Mouse (Mus musculus) right cerebral cortex, postnatal 10 days (tissue): ENCODE measurements around the gene 3110040M04Rik.
"Not testable (repeated sequence)": the region's sequence is repeated elsewhere in the genome, so short reads cannot be mapped to it uniquely, and the experiment has no call there.

ENCODE experiments used
- DNase-seq, 2 experiments: peaks; one replicate each; pipeline ENCODE4 v3.0.0; 2021; ENCODE audit warnings: low spot score in 2 of 2

3110040M04Rik gene

DNA sequence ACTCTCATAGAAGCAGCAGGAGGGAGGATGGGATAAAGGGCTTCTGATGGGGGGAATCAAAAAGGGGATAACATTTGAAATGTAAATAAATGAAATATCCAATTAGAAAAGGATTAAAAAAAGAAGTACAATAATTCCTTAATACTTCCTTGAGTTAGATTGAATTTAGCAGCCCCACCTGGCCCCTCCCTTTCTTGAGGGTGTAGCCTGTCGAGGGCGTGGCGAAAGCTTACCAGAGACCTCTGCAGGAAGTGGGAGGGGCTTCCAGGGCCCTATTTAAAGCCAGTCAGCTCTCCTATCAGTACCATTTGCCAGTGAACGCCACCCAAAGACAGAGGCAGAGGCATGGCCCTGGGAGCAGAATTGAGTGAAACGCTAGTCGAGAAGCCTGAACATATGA lies at the start of gene 3110040M04Rik:
TSS of gene 3110040M04Rik (plus strand) at position 304 of the 400 bp plus-strand sequence.
- not testable (repeated sequence) for DNase-seq

DNA sequence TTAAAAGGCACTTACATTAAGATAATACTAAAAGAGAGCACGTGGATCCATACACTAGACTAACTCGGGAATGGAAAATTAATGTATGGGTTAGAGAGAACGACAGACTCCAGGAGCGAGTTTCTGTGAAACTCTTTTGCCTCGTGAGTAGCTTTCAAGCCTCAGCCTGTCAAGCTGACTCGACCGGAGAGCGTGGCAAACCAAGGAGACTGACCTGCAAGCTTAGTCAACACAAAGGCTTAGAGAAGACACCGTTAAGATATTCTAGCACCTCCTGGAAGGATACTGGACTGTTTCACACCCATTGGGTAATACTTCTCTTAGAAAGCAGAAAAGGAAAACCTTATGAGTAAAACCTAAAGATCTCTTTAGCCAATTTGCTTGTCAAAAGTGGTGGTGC lies 49.8 kb upstream of the 3110040M04Rik start:
- not testable (repeated sequence) for DNase-seq

DNA sequence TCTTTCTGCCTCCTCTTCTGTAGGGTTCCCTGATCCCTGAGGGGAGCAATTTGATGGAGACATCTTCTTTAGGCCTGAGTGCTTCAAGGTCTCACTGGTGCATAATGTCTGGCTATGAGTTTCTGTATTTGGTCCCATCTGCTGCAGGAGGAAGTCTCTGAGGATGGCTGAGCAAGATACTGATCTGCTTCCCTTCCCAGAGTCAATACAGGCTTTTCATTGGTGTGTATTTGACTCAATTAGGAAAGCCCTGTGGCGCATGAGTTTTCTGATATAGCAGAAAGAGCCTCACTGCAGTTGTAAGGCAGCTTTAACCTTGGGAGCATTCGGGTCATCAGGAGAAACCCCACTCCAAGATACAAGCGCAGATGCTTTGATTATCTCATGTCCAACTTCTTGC lies 47.8 kb upstream of the 3110040M04Rik start:
- no peak for DNase-seq

DNA sequence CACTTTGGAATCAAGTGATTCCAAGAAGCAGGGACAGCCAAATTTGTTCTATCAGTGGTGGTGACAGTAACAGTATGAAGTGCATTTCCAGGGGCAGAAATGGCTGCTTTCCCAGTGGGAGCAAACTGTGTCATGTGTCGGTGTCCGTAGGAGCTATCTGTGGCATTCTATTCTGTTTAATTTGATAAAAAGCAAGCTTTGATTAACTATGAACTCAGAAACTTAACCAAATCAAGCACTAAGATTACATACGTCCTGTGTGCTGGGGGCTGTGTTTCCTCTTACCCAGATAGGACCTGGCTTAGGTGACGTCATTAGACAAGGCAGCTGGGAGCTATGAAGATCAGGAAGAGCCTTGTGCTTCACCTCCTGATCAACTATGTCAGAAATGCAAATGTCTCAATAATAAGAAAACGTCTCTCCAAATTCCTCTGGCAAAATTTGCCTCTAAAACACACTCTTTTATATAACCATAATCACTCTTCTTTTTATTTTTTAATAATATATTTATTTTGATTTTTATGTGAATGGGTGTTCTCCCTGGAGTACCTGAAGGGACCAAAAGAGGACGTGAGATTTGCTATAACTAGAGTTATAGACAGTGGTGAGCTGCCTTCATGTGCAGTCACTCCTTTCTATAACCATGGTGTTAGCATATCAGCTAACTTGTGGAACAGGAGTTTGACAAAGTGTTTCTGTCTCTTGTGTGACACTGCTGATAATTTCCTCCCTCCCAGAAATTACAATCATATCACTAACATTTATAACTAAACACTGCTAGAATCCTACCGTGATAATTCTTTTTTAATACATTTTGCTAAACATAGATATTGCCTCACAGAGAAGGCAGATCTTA lies 46.9 kb upstream of the 3110040M04Rik start:
- no peak for DNase-seq

DNA sequence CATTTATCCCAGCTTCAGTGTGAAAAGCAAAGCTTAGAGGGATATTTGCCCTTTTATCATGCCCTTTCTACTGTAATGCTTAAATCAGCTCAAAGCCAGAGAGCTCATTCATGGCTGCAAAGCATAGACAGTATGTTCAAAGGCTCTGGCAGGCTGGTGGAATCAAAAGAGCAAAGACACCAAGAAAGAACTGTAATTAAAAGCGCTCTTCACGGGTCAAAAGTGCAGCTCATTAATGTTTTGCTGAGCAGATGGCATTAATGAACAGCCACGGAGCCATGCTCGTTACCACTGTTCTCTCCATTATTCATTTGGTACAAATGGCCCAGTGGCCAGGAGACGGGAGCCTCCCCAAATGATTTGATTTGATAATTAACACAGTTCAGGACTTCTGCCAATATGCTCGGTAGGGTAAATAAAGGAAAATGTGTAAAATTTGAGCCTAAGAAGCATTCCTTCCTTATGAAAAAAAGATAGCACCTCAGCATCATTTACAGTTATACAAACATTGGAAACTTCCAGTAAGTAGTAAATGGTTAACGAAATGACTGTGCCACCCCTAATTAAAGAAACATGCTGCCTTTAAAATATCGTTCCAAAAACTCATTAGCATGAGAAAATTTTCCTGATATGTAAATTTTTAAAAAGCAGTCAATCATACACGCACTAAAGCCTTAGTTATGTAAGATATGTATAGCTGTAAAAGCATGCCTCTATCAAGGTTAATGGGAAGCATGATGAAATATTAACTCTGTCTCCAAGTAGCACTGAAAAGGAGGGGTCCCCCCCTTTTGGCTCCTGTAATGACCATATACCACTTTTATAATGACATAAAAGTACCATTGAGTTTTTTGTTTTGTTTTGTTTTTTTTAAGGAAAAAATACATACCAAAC lies 45.7 kb upstream of the 3110040M04Rik start:
- DNase-seq, result no peak

DNA sequence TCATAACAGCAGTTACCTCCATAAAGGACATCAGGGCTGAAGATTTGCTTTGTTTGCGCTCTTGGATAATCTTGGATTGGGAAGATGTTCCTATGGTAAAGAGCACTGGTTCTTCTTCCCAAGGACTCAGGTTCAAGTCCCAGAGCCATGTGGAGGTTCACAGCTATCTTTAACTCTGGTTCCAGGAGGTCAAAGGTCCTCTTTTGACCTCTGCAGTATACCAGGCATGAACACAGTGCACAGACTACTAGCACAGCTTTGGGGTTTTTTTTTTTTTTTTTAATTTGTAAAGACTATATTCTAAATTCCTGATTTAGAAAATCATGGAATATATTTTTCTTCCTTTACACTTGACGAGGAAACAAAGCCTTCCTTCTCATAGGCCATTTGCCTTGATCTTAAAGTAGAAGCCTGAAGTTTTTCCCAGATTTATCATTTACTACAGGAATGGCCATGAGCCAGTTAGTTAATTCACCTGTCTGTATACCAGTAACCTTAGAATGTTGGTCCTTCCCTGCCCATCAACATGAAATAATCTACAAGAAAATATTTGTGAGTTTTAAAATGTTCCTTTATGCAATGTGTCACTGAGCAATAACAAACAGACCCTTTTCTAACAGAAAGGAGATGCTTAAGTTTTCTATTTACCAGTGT lies 44.9 kb upstream of the 3110040M04Rik start:
- no peak for DNase-seq

DNA sequence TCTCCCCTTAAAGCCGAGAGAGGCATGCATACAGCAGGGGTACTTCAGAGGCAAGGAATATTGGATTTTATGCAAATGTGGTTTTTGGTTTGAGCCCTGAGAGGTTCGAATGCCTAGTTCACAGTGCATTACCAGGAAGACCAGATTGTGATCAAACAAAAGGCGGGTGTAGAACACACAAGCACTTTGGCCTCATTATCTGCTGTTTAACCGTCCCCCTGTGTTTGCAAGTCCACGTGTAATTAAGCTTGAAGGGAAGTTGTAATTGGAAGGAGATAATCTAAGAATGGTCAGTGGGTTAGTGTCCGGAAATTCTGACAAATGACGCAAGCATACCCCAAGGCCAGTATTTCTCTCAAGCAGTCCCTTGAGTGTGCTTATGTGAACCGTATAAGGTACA lies 37.9 kb upstream of the 3110040M04Rik start:
- DNase-seq, result no peak

DNA sequence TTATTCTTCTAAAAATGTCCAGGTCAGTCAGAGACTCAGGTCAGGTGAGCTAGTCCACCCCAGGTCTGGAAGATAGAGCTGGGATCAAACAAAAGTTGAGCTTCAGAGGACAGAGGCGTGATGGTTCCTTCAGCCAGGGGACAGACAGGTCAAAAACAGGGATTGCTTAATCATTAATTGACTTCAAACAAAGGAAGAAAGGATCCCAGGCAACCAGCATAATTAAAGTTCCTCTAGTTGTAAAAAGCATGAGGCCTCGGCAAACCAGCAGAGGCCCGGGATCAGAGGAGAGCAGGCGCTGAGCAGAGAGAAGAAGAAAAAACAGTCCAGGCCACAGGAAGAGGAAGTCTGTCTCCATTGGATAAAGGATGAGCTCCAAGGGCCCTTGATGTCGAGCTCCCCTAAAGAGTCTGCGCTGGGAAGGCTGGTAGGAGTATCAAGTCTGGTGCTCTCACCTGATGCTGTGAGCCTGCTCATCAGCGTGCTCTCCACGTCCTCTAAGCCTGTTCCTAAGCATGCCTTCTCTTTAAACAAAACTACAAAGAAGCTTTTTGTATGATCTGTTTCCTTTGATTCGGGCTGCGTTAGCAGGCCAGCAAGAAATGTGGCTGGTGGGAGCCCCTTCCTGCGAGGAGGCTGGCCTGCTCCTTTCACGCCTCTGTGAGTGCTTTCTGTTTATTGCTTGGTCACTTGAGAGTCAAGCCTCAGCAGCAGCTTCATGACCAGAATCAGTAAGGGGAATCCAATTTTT lies 36.4 kb upstream of the 3110040M04Rik start:
- peak; percentile 36 to 43 for DNase-seq

DNA sequence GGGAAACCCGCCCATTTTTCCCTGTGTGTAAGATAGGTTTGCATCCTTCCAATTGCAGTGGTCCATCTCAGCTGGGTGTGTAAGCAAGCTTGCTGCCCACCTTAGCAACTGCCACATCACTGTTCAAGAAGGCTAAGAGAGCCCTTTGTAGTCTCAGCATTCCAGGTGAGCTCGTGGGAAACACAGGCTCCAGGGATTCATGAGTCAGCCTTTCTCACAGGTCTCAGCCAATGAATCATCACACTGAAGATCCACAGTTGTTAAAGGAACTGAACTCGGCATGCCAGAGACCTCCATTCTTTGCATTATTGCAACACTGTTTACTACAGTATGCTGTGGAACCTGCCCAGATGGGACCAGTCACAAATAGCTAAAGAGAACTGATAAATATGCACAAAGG lies 35.3 kb upstream of the 3110040M04Rik start:
- no peak for DNase-seq

DNA sequence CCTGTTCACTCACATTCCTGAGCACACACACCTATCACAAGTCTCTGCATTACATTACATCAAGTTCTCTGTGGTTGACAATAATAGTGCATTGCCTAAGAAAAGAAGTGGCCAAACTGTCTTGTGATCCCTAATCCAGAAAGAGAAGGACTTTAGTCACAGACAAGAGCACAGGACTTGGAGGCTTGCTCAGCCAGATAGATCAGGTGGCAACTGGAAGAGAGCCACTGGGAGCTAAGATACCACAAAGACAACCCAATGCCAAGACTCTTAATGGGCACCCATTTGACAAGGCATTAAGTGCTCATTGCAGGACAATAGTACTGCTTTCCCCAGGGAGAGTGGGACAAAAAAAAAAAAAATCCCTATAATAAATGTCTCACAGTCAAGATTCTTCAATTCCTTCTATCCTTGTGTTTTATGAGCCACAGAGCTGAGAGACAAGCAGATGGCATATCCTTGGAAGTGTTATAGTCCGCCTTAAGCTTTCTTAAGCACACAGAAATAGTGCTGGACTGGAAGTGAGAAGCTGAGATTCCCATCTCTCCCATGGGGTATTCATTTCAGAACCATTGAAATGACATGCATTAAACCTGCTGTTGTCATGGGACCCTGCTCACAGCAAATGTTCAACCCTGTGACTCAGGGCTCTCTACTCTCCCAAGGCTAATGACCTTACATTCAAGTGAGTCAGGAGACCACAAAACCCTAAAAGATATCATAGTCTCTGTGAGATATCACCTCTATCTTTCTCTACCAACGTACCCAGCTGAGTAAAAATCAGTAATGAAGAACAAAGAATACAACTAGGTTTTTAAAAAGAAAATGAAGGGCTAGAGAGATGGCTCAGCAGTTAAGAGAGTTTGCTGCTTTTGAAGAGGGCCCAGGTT lies 32.1 kb upstream of the 3110040M04Rik start:
- DNase-seq, result no peak

DNA sequence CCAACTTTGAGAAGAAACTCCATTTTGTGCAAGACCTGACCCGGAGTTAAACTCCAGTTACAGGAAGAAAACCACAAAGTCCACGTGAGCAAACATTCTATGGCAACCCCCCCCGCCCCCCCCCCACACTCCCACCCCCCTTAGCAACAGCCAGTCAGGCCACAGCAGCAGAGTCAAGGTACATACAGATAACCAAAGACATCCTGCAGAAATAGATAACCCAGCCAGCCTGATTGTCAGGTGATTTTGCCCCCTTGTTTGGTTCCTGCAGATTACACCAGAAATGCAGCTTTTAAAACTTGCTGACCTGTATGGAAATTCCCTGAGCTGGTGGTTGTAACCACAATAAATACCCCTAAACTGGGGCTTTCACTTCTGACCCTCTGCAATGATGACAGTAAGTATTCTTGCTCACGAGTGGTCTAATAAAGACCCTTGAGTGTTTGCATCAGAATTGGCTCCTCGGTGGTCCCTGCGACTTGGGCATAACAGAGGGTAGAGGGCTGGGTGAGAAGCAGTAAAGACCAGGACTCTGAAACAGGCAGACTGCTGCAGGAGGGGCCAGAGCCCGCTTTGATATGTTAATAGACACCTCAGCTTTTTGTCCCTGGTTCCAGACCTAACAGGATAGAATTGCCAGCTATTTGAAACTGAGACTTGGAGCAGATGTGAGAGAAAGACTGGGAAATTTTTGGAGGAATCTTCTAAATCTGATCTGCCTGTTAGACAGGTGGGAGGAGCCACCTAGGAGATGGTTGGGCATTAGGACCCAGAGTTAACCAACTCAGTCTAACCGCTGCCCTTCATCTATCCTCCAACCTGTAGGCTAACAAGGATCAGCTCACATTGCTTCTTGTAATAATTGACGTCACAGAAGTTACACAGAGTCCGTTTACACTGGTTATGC lies 26.6 kb upstream of the 3110040M04Rik start:
- DNase-seq, result no peak

DNA sequence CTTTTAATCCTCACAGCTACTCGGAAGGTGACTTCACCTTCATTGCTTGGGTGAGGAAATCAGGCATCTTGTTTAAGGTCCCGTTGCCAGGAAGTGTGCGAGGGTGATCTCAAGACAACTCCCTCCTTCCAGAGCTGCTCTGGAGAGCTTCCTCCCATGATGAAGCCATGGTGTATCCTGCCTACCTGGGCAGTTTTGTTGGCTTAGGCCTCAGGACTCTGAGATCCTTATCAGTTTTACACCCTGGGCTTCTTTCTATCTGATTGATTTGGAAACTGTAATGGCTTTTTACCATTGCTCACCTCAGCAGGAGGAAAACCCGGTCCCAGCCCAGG lies 26.0 kb upstream of the 3110040M04Rik start:
- no peak for DNase-seq

DNA sequence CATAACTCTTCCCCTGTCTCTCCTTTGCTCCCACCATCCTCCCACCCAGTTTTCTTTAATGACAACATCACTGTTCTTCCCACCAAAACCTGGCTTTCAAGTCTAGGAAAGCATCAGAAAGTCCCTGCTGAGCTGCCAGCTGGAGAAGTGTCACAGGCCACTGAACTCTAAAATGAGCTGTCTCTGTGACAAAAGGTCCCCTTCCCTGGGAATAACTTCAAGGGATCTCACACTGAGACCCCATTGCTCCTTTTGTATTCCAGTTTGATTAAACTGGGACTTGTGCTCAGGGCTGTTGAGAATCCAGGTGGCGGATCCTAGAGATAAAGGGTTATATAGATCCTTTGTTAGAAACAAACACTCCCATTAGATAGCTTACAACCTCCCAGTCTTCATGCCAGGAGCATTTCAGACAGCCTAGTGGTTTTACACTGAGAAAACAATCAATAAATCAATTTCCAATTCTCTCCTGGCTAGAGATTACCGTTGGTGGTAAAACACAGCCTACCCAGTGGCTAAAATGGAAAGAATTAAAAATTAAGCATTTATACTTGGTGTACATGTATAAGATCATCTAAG lies 25.3 kb upstream of the 3110040M04Rik start:
- DNase-seq, result no peak

DNA sequence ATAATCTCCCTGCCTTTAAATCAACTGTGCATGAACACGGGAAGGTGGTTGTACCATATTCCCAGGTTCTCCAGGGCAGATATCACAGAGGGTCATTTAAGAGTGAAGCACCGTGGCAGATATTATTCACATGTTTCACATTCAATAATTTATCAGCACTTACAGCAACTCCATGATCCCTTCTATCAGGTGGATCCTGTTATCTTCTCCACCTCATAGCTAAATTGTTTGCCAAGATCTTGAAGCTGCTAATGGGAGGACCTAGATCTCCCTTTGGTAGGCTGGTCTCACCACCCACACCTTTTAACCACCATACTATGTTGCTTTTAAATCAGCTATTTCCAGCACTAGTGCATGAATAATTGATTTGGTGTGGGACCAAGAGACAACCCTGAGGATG lies 23.8 kb upstream of the 3110040M04Rik start:
- no peak for DNase-seq

DNA sequence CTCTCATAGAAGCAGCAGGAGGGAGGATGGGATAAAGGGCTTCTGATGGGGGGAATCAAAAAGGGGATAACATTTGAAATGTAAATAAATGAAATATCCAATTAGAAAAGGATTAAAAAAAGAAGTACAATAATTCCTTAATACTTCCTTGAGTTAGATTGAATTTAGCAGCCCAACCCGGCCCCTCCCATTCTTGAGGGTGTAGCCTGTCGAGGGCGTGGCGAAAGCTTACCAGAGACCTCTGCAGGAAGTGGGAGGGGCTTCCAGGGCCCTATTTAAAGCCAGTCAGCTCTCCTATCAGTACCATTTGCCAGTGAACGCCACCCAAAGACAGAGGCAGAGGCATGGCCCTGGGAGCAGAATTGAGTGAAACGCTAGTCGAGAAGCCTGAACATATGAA lies 21.7 kb upstream of the 3110040M04Rik start, which contains the start of gene Gm47985:
TSS of gene Gm47985 (plus strand) at position 272 of the 400 bp plus-strand sequence.
- DNase-seq, result not testable (repeated sequence)

DNA sequence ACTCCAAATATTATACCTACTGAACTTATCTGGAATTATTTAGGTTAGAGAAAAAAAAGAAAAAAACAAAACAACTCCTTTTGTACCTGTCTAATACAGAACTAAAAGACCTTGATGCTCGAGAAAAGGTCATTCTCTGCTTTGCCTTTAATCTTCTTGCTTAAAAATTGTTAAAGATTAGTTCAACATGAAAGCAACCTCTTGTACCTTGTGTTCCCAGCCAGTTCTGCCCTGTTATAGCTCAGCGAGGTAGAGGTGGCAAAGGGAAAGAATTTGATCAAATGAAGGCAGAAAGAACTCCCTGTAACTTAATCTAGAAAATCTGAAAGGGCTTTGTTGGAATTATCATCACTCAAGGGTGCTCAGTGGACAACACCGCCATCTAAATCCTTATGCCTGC lies 17.7 kb upstream of the 3110040M04Rik start:
- DNase-seq, result not testable (repeated sequence)

DNA sequence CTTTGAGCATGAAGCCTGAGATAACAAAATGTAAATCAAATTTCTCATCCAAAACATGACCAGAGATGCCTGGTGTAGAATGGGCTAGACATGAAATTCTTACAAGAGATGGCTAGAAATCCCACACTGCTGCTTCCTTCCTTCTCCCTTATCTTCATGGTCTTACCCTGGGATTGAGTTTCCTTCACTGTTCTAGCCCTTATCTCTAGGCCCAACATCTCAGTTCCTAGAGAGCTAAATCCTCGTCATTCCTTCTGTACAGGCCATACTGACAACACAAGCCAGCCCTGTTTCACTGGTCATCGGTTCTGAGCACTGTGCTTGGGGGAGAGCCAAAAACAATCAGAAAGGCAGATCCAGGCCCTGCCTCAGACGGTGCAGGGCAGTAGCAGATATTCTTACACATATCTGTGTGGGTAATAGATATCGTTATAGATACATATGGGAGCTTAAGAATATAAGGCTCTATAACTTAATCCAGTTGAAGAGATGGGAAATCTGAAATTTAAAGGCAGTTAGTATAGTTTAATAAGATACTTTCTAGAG lies 17.0 kb upstream of the 3110040M04Rik start:
- not testable (repeated sequence) for DNase-seq

DNA sequence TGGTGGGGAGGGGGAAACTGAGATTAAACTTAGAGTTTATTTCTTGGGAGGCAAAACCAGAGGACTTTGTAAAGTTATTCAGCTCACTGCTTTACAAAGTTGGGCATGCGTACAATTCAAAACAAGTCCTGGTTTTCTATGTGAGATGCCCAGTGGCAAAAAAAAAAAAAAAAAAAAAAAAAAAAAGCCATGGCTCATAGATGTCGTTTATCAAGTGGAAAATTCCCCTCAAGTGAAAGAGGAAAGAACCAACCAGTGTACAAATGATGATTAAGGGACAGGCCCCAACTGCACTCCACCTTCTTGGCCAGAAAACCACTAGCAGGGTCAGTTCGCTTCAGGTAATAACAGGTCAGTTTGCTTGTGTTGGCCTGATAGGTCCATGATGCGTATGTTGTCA lies 15.5 kb upstream of the 3110040M04Rik start:
- DNase-seq, result no peak

DNA sequence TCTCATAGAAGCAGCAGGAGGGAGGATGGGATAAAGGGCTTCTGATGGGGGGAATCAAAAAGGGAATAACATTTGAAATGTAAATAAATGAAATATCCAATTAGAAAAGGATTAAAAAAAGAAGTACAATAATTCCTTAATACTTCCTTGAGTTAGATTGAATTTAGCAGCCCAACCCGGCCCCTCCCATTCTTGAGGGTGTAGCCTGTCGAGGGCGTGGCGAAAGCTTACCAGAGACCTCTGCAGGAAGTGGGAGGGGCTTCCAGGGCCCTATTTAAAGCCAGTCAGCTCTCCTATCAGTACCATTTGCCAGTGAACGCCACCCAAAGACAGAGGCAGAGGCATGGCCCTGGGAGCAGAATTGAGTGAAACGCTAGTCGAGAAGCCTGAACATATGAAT lies 11.8 kb upstream of the 3110040M04Rik start, which contains the start of gene Gm8947:
TSS of gene Gm8947 (plus strand) at position 302 of the 400 bp plus-strand sequence.
- DNase-seq, result not testable (repeated sequence)
